Mouse (Mus musculus) heart, embryonic 15.5 days (tissue): ENCODE data around the gene B3galt1. TPM values are rescaled to one million over a fixed set of nuclear protein-coding genes. Genes with fewer than 3 reads are reported as not detected.

Experiments used
- ATAC-seq: fragments of 200-750 bp; cut with Nextera tagmentation; replicated peaks from 2 replicates; pipeline ENCODE4 v1.8.0; 2017; ENCODE audit warnings: low read depth, moderate TSS enrichment; ENCODE audit not compliant: insufficient number of reproducible peaks, insufficient read depth, low FRiP score
- H3K27ac ChIP-seq: fragments of 300-500 bp; sonication (generic); 2 replicates; pipeline ENCODE4 v1.5.1; 2015; ENCODE audit warnings: mild to moderate bottlenecking, inconsistent platforms
- H3K27me3 ChIP-seq: fragments of 300-500 bp; sonication (generic); 2 replicates; pipeline ENCODE4 v1.6.1; 2015; ENCODE audit warnings: inconsistent platforms
- H3K36me3 ChIP-seq: fragments of 300-500 bp; sonication (generic); 2 replicates; pipeline ENCODE4 v1.6.1; 2015; ENCODE audit warnings: mild to moderate bottlenecking, inconsistent platforms
- H3K4me1 ChIP-seq: fragments of 300-500 bp; sonication (generic); replicated peaks from 2 replicates; pipeline ENCODE4 v1.6.1; 2015; ENCODE audit warnings: inconsistent platforms
- H3K4me2 ChIP-seq: fragments of 300-500 bp; sonication (generic); 2 replicates; pipeline ENCODE4 v1.6.1; 2015; ENCODE audit warnings: inconsistent platforms, mild to moderate bottlenecking, moderate library complexity
- H3K4me3 ChIP-seq: fragments of 300-500 bp; sonication (generic); 2 replicates; pipeline ENCODE4 v1.5.1; 2015; ENCODE audit warnings: mild to moderate bottlenecking, inconsistent platforms
- H3K9ac ChIP-seq: fragments of 300-500 bp; sonication (generic); 2 replicates; pipeline ENCODE4 v1.6.1; 2015; ENCODE audit warnings: mild to moderate bottlenecking, inconsistent platforms
- H3K9me3 ChIP-seq: fragments of 300-500 bp; sonication (generic); replicated peaks from 2 replicates; pipeline ENCODE4 v1.6.1; 2016; ENCODE audit warnings: inconsistent platforms
- WGBS: fragments of 180-500 bp; shearing (Covaris S2); methylation state at CpG from one replicate; pipeline ENCODE4 v1.1.7; 2015; ENCODE audit warnings: mixed read lengths; 5-methylcytosine and 5-hydroxymethylcytosine counted together
- microRNA-seq: library from miRNA; unstranded; fragments of <30 nt; microRNA quantifications from one replicate; pipeline ENCODE4, GENCODE M21; 2016
- polyA plus RNA-seq: library from polyadenylated mRNA; unstranded; fragments of >200 nt; fragmentation: Nextera tagmentation; extraction: Ambion mirVana; gene quantifications from 2 replicates; pipeline ENCODE4 v1.2.1, GENCODE M21; 2015

The B3galt1 gene
- polyA plus RNA-seq, 1 experiment from 2014 or later, result 7.6 TPM

DNA sequence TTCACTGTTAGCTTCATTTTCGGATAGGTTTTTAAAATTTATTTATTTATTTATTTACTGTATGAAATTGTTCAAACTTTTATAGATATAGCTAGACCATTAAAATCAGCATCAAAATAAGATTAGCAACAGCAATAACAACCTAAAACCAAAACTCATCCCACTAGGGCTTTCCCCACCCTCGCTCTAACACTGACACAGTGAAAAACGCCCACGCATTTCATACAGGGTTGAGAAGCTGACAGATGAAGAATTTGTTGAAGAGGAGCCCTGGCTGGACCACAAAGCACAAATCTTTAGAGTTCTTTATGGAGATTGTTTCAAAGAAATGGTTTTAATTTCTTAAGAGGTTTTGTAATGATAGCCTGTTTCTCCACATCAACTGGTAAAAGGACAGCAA is 596.3 kb downstream of the B3galt1 start:
- Histone ChIP-seq H3K9ac (no peak overlapping the region), H3K4me3 (no peak overlapping the region), H3K4me1 (no peaks in the 10 kb centered on the region), H3K4me2 (no peak overlapping the region), H3K27me3 (no peaks in the 10 kb centered on the region), H3K27ac (no peak overlapping the region), H3K36me3 (no peaks in the 10 kb centered on the region), H3K9me3 (no peaks in the 10 kb centered on the region)
- no peak for ATAC-seq
- WGBS, result 73% methylated on average over 4 of the region's 4 CpGs

DNA sequence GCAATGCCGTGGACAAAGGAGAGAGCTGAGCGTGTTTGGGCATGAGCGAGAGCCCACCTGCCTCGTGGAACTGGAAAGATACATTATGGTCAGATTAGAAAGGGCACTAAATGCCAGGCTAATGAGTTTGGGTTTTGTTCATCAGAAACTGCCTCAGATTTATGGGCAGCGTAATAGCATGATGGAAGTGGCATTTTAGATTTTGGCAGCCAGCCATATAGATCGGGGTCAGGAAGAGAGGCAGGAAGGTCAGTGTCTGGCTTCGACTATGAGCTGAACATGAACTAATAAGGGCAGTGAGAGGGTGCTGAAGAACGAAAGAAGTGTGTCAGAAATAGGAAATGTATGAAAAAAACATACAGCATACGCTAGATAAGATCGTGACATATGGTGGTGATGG is 605.6 kb downstream of the B3galt1 start:
- Histone ChIP-seq H3K9me3 (no peaks in the 10 kb centered on the region), H3K36me3 (no peaks in the 10 kb centered on the region), H3K4me1 (0 out of 2 replicates have a peak, but pooled peaks cover 2% of the 10 kb centered on the region), H3K27me3 (no peaks in the 10 kb centered on the region), H3K4me2 (no peak overlapping the region), H3K27ac (no peak overlapping the region), H3K9ac (no peak overlapping the region), H3K4me3 (no peak overlapping the region)
- 51% methylated on average over 10 of the region's 10 CpGs for WGBS
- no peak for ATAC-seq

Small RNA genes within 50 kb of the gene (microRNA-seq; reads per million reads assigned to microRNA genes)
- gene Mir6335 (not detected), gene Mir7224 (2.7 reads per million, percentile 9 among the genes with 10 or more reads in this experiment)

Other genes starting within 250 kb of the B3galt1 start
- gene Gm21830, start 152.1 kb upstream of the B3galt1 start, polyA plus RNA-seq, result not detected in 2 replicates
- not detected in 2 replicates for gene Gm26727, start 132.7 kb upstream of the B3galt1 start, polyA plus RNA-seq
- gene Xirp2, start 119.9 kb upstream of the B3galt1 start, polyA plus RNA-seq, result 0.16 and 0.21 TPM in 2 replicates